Mouse (Mus musculus): Measurements from ENCODE around the gene Cryzl2. TPM values are rescaled to one million over a fixed set of nuclear protein-coding genes. Genes with fewer than 3 reads are reported as not detected.

The Cryzl2 gene
- polyA plus RNA-seq, 1 experiment, result 9.1 TPM

DNA sequence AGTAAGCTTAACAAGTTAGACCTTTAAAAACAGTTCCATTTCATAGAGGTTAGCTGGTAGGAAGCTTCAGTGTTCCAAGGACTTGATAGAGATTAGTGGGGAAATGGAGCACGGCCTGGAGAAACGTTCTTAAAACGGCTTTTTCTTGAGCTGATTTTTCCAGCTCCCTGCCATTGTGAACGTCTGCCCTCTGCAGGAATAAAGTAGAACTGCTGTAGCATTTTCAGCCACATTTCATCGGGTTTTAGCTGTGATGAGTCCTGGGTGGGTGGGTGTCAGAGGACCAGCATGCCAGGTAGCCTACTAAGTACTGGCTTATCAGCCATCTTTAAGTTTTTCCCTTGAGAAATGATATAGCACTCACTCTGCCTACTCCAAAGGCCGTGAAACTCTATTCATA, 78.1 kb downstream of the Cryzl2 start:
- DNase-seq (ENCODE audit: low read depth), result peak; percentile 88
- TF ChIP-seq POLR2A (IDR thresholded peaks at IDR 0.05; ENCODE audit: borderline replicate concordance, extremely low read depth, insufficient read depth, insufficient read length, poor library complexity, severe bottlenecking) (no peak), CTCF (IDR thresholded peaks at IDR 0.05; ENCODE audit: borderline replicate concordance, extremely low read depth, insufficient read depth, insufficient read length) (peak; percentile 80; the same call in 1 of the 2 replicates)

DNA sequence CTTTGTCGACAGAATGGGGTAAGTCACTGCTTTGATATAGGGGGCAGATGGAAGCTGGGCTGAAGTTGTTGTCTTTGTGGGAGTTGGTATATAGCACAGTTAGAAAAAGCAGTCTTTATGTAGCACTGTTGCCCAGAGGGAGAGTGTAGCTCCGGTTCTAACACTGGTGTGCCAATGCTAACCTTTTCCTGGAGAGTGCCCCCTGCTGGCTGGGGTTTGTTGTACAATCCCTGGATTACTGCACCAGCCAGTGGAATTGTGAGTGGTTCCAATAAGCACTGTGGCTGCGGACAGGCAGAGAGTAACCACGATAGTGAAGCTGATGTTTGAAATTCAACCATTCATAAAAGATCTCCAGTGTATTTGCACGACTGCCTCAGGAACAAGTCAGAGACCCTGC, 79.3 kb downstream of the Cryzl2 start:
- TF ChIP-seq POLR2A (IDR thresholded peaks at IDR 0.05; ENCODE audit: borderline replicate concordance, extremely low read depth, insufficient read depth, insufficient read length, poor library complexity, severe bottlenecking) (no peak), CTCF (IDR thresholded peaks at IDR 0.05; ENCODE audit: borderline replicate concordance, extremely low read depth, insufficient read depth, insufficient read length) (peak; percentile 16; the same call in 1 of the 2 replicates)
- DNase-seq (ENCODE audit: low read depth), result no peak

Other genes starting within 250 kb of the Cryzl2 start
- 29.5 and 39.9 TPM in 2 replicates for gene Rasal2, start 46.0 kb upstream of the Cryzl2 start, polyA plus RNA-seq (2012; rRNA removed)
- 0.47 and 0.64 TPM in 2 replicates for gene Sec16b, start 48.2 kb downstream of the Cryzl2 start, polyA plus RNA-seq (2012; rRNA removed)